Mouse (Mus musculus) cerebellum, adult 18-20 months (tissue): ENCODE measurements around the gene Brpf3.
"Not testable (repeated sequence)": the region's sequence is repeated elsewhere in the genome, so short reads cannot be mapped to it uniquely, and the experiment has no call there.

Experiments
- DNase-seq, 2 experiments: peaks; one replicate each; pipeline ENCODE4 v3.0.0; 2021

The Brpf3 gene

GRCm38 (mm10) chr17:28829120-28829519 is 28.2 kb downstream of the Brpf3 start:
- DNase-seq: no peak

GRCm38 (mm10) chr17:28831065-28831464 is 30.2 kb downstream of the Brpf3 start:
- DNase-seq: no peak

- DNase-seq: no peak
Measured at GRCm38 (mm10) chr17:28832040-28832439, 31.1 kb downstream of the Brpf3 start.

- no peak for DNase-seq
Measured at GRCm38 (mm10) chr17:28832875-28833274, 32.0 kb downstream of the Brpf3 start.

GRCm38 (mm10) chr17:28834676-28835075 is 33.8 kb downstream of the Brpf3 start:
- DNase-seq: no peak

- DNase-seq: no peak
Measured at GRCm38 (mm10) chr17:28837840-28838239, 37.0 kb downstream of the Brpf3 start.

- DNase-seq: not testable (repeated sequence)
Measured at GRCm38 (mm10) chr17:28841947-28842346, 41.1 kb downstream of the Brpf3 start.

GRCm38 (mm10) chr17:28843665-28844064 is 42.8 kb downstream of the Brpf3 start:
- no peak for DNase-seq

GRCm38 (mm10) chr17:28846974-28847617 is 46.2 kb downstream of the Brpf3 start:
- DNase-seq: no peak

- DNase-seq: no peak
Measured at GRCm38 (mm10) chr17:28850511-28850910, 49.6 kb downstream of the Brpf3 start.

GRCm38 (mm10) chr17:28854377-28854776 is 53.5 kb downstream of the Brpf3 start:
- no peak for DNase-seq

- DNase-seq: no peak
Measured at GRCm38 (mm10) chr17:28855166-28855885, 54.4 kb downstream of the Brpf3 start.

GRCm38 (mm10) chr17:28856030-28856429 is 55.1 kb downstream of the Brpf3 start:
- DNase-seq: no peak

- no peak for DNase-seq
Measured at GRCm38 (mm10) chr17:28858205-28858604, 57.3 kb downstream of the Brpf3 start, which contains the start of gene Pnpla1. Gene Pnpla1 (plus strand): TSS chr17:28858411.

- no peak for DNase-seq
Measured at GRCm38 (mm10) chr17:28863926-28864325, 63.0 kb downstream of the Brpf3 start.

- DNase-seq: no peak
Measured at GRCm38 (mm10) chr17:28864464-28864863, 63.6 kb downstream of the Brpf3 start.

- DNase-seq: no peak
Measured at GRCm38 (mm10) chr17:28866921-28867320, 66.0 kb downstream of the Brpf3 start.

GRCm38 (mm10) chr17:28867381-28867780 is 66.5 kb downstream of the Brpf3 start:
- DNase-seq: no peak

GRCm38 (mm10) chr17:28869412-28870110 is 68.7 kb downstream of the Brpf3 start:
- no peak for DNase-seq

GRCm38 (mm10) chr17:28870435-28870834 is 69.5 kb downstream of the Brpf3 start:
- no peak for DNase-seq

GRCm38 (mm10) chr17:28871831-28872230 is 70.9 kb downstream of the Brpf3 start:
- no peak for DNase-seq

- DNase-seq: no peak
Measured at GRCm38 (mm10) chr17:28872322-28872721, 71.4 kb downstream of the Brpf3 start.

- DNase-seq: no peak
Measured at GRCm38 (mm10) chr17:28874216-28874615, 73.3 kb downstream of the Brpf3 start.

- DNase-seq: peak; percentile 25 to 26
Measured at GRCm38 (mm10) chr17:28874825-28875224, 73.9 kb downstream of the Brpf3 start.
